Mouse (Mus musculus) heart, embryonic 13.5 days (tissue): ENCODE measurements around the gene 1700093K21Rik. TPM values are rescaled to one million over a fixed set of nuclear protein-coding genes. Genes with fewer than 3 reads are reported as not detected.
A peak's percentile ranks its signal among the peaks of the same experiment; 100 is the strongest.

Experiments used
- ATAC-seq: fragments of 200-750 bp; cut with Nextera tagmentation; 2 replicates; pipeline ENCODE4 v1.8.0; 2017; ENCODE audit warnings: moderate TSS enrichment; ENCODE audit not compliant: insufficient number of reproducible peaks, low FRiP score, low TSS enrichment; ENCODE audit errors: extremely low read depth
- H3K27ac ChIP-seq: fragments of 300-500 bp; sonication (generic); replicated peaks from 2 replicates; pipeline ENCODE4 v1.5.1; 2015; ENCODE audit warnings: moderate library complexity, mild to moderate bottlenecking, inconsistent platforms
- H3K27me3 ChIP-seq: fragments of 300-500 bp; sonication (generic); replicated peaks from 2 replicates; pipeline ENCODE4 v1.6.1; 2015; ENCODE audit warnings: mild to moderate bottlenecking, inconsistent platforms
- H3K36me3 ChIP-seq: fragments of 300-500 bp; sonication (generic); 2 replicates; pipeline ENCODE4 v1.6.1; 2015; ENCODE audit warnings: mild to moderate bottlenecking, inconsistent platforms
- H3K4me1 ChIP-seq: fragments of 300-500 bp; sonication (generic); 2 replicates; pipeline ENCODE4 v1.6.1; 2015; ENCODE audit warnings: inconsistent platforms
- H3K4me2 ChIP-seq: fragments of 300-500 bp; sonication (generic); 2 replicates; pipeline ENCODE4 v1.6.1; 2015; ENCODE audit warnings: inconsistent platforms, mild to moderate bottlenecking, moderate library complexity
- H3K4me3 ChIP-seq: fragments of 300-500 bp; sonication (generic); 2 replicates; pipeline ENCODE4 v1.5.1; 2015; ENCODE audit warnings: moderate library complexity, mild to moderate bottlenecking, inconsistent platforms
- H3K9ac ChIP-seq: fragments of 300-500 bp; sonication (generic); 2 replicates; pipeline ENCODE4 v1.6.1; 2015; ENCODE audit warnings: inconsistent platforms, mild to moderate bottlenecking, moderate library complexity
- H3K9me3 ChIP-seq: fragments of 300-500 bp; sonication (generic); 2 replicates; pipeline ENCODE4 v1.6.1; 2016; ENCODE audit warnings: inconsistent platforms
- WGBS: fragments of 180-500 bp; shearing (Covaris S2); methylation state at CpG from one replicate; pipeline ENCODE4 v1.1.7; 2015; ENCODE audit warnings: mixed read lengths; 5-methylcytosine and 5-hydroxymethylcytosine counted together
- microRNA-seq: library from miRNA; unstranded; fragments of <30 nt; microRNA quantifications from one replicate; pipeline ENCODE4, GENCODE M21; 2016
- polyA plus RNA-seq: library from polyadenylated mRNA; unstranded; fragments of >200 nt; fragmentation: Nextera tagmentation; extraction: Ambion mirVana; gene quantifications from 2 replicates; pipeline ENCODE4 v1.2.1, GENCODE M21; 2015

1700093K21Rik gene
- polyA plus RNA-seq, 1 experiment from 2014 or later: not detected

- Histone ChIP-seq H3K27me3 (no peaks in the 10 kb centered on the region), H3K9ac (peak overlapping the region; percentile 90), H3K4me2 (peak overlapping the region; percentile 85), H3K4me3 (peak overlapping the region; percentile 68), H3K9me3 (no peaks in the 10 kb centered on the region), H3K27ac (peak overlapping the region; percentile 95), H3K4me1 (peaks cover 26% of the 10 kb centered on the region), H3K36me3 (peaks cover 40% of the 10 kb centered on the region)
- WGBS: under 1% methylated on average over 22 of the region's 22 CpGs
- peak; percentile 60 for ATAC-seq
These were observed 23.6 kb downstream of the 1700093K21Rik start for GRCm38 (mm10) chr11:23497335-23497717.

GRCm38 (mm10) chr11:23496661-23497060, 24.3 kb downstream of the 1700093K21Rik start:
- peaks cover 26% of the 10 kb centered on the region for H3K4me1 ChIP-seq
- WGBS: 56% methylated on average over 6 of the region's 6 CpGs
- H3K27me3 ChIP-seq: no peaks in the 10 kb centered on the region
- H3K9ac ChIP-seq: peak overlapping the region; percentile 90
- ATAC-seq: no peak
- H3K4me3 ChIP-seq: peak overlapping the region; percentile 68
- H3K9me3 ChIP-seq: no peaks in the 10 kb centered on the region
- peaks cover 45% of the 10 kb centered on the region for H3K36me3 ChIP-seq
- no peak overlapping the region for H3K27ac ChIP-seq
- peak overlapping the region; percentile 85 for H3K4me2 ChIP-seq

GRCm38 (mm10) chr11:23495231-23495630, 25.7 kb downstream of the 1700093K21Rik start:
- no peaks in the 10 kb centered on the region for H3K27me3 ChIP-seq
- no peak for ATAC-seq
- no peak overlapping the region for H3K4me3 ChIP-seq
- H3K27ac ChIP-seq: no peak overlapping the region
- peaks cover 26% of the 10 kb centered on the region for H3K4me1 ChIP-seq
- H3K36me3 ChIP-seq: peaks cover 60% of the 10 kb centered on the region
- H3K4me2 ChIP-seq: no peak overlapping the region
- no peaks in the 10 kb centered on the region for H3K9me3 ChIP-seq
- 89% methylated on average over 6 of the region's 6 CpGs for WGBS
- no peak overlapping the region for H3K9ac ChIP-seq

GRCm38 (mm10) chr11:23492048-23492790, 28.7 kb downstream of the 1700093K21Rik start:
- Histone ChIP-seq H3K27ac (no peak overlapping the region), H3K27me3 (no peaks in the 10 kb centered on the region), H3K36me3 (peaks cover 90% of the 10 kb centered on the region), H3K9ac (no peak overlapping the region), H3K4me2 (no peak overlapping the region), H3K9me3 (no peaks in the 10 kb centered on the region), H3K4me1 (peaks cover 21% of the 10 kb centered on the region), H3K4me3 (no peak overlapping the region)
- no peak for ATAC-seq
- WGBS: 80% methylated on average over 4 of the region's 4 CpGs

GRCm38 (mm10) chr11:23489955-23490354, 31.0 kb downstream of the 1700093K21Rik start:
- no peaks in the 10 kb centered on the region for H3K27me3 ChIP-seq
- no peak overlapping the region for H3K4me2 ChIP-seq
- no peak overlapping the region for H3K27ac ChIP-seq
- H3K4me1 ChIP-seq: no peaks in the 10 kb centered on the region
- WGBS: 70% methylated on average over 1 of the region's 1 CpGs
- H3K36me3 ChIP-seq: peaks cover 94% of the 10 kb centered on the region
- H3K9ac ChIP-seq: no peak overlapping the region
- no peak overlapping the region for H3K4me3 ChIP-seq
- no peaks in the 10 kb centered on the region for H3K9me3 ChIP-seq
- ATAC-seq: no peak

Small RNAs within 50 kb of the gene (microRNA-seq; reads per million reads assigned to microRNA genes)
- not detected for gene Gm47279

Other genes starting within 250 kb of the 1700093K21Rik start
- gene Usp34, start 214.3 kb downstream of the 1700093K21Rik start, polyA plus RNA-seq: 14.0 and 14.6 TPM in 2 replicates
- 52.6 and 58.6 TPM in 2 replicates for gene Ahsa2, start 23.1 kb downstream of the 1700093K21Rik start, polyA plus RNA-seq
- gene 0610010F05Rik, start 112.5 kb upstream of the 1700093K21Rik start, polyA plus RNA-seq: 12.6 and 14.2 TPM in 2 replicates
- 11.8 and 12.0 TPM in 2 replicates for gene Pus10, start 144.5 kb upstream of the 1700093K21Rik start, polyA plus RNA-seq
- gene Pex13, start 144.8 kb upstream of the 1700093K21Rik start, polyA plus RNA-seq: 24.9 and 26.0 TPM in 2 replicates
- 1.3 and 1.4 TPM in 2 replicates for gene Rel, start 249.8 kb upstream of the 1700093K21Rik start, polyA plus RNA-seq